Mouse (Mus musculus) liver, postnatal 0 days (tissue): ENCODE results near the gene Itm2b. TPM values are rescaled to one million over a fixed set of nuclear protein-coding genes. Genes with fewer than 3 reads are reported as not detected.

Experiments used
- ATAC-seq: fragments of 200-750 bp; cut with Nextera tagmentation; 2 replicates; pipeline ENCODE4 v1.8.0; 2017; ENCODE audit warnings: mild to moderate bottlenecking, moderate library complexity
- DNase-seq: peaks from one replicate; pipeline ENCODE4 v3.0.0-alpha.2; 2016
- H3K27ac ChIP-seq: fragments of 300-500 bp; sonication (generic); 2 replicates; pipeline ENCODE4 v1.5.1; 2014; ENCODE audit warnings: antibody characterized with exemption, moderate library complexity, mild to moderate bottlenecking, low read depth
- H3K27me3 ChIP-seq: fragments of 300-500 bp; sonication (generic); 2 replicates; pipeline ENCODE4 v1.6.1; 2014; ENCODE audit warnings: low read length, control low read depth, mixed read lengths; ENCODE audit not compliant: insufficient read depth
- H3K36me3 ChIP-seq: fragments of 300-500 bp; sonication (generic); replicated peaks from 2 replicates; pipeline ENCODE4 v1.6.1; 2014; ENCODE audit warnings: mild to moderate bottlenecking, control low read depth, low read length, moderate library complexity, mixed read lengths; ENCODE audit not compliant: insufficient read depth
- H3K4me1 ChIP-seq: fragments of 300-500 bp; sonication (generic); 2 replicates; pipeline ENCODE4 v1.6.1; 2014; ENCODE audit warnings: antibody characterized with exemption, mild to moderate bottlenecking, control low read depth; ENCODE audit not compliant: insufficient read depth
- H3K4me2 ChIP-seq: fragments of 300-500 bp; sonication (generic); 2 replicates; pipeline ENCODE4 v1.6.1; 2014; ENCODE audit warnings: low read depth, mild to moderate bottlenecking, low read length, moderate library complexity, mixed read lengths
- H3K4me3 ChIP-seq: fragments of 300-500 bp; sonication (generic); 2 replicates; pipeline ENCODE4 v1.5.1; 2014; ENCODE audit warnings: low read depth, low read length
- H3K9ac ChIP-seq: fragments of 300-500 bp; sonication (generic); replicated peaks from 2 replicates; pipeline ENCODE4 v1.6.1; 2014; ENCODE audit warnings: mild to moderate bottlenecking, moderate library complexity
- H3K9me3 ChIP-seq: fragments of 300-500 bp; sonication (generic); 2 replicates; pipeline ENCODE4 v1.6.1; 2016; ENCODE audit warnings: mild to moderate bottlenecking, control low read depth, low read length, mixed read lengths
- CTCF ChIP-seq: sonication (generic); IDR thresholded peaks from 2 replicates; pipeline ENCODE4 v1.5.1; 2016; ENCODE audit warnings: antibody characterized with exemption, low read depth
- EP300 ChIP-seq: IDR thresholded peaks from 2 replicates; pipeline ENCODE4 v1.6.1; 2016; ENCODE audit warnings: antibody characterized with exemption, low read depth, mild to moderate bottlenecking
- WGBS: fragments of 180-500 bp; shearing (Covaris S2); extraction: QIAGEN DNeasy Blood & Tissue Kit; methylation state at CpG from one replicate; pipeline ENCODE4 v1.1.7; 2014; ENCODE audit not compliant: insufficient replicate concordance; 5-methylcytosine and 5-hydroxymethylcytosine counted together
- polyA plus RNA-seq: library from polyadenylated mRNA; unstranded; fragments of >200 nt; fragmentation: Nextera tagmentation; extraction: Ambion mirVana; gene quantifications from 2 replicates; pipeline ENCODE4 v1.2.1, GENCODE M21; 2015

The Itm2b gene
- polyA plus RNA-seq, 1 experiment from 2014 or later, result 961 TPM

- H3K36me3 ChIP-seq, result peaks cover 81% of the 10 kb centered on the region
- no peak for ATAC-seq
- TF ChIP-seq EP300 (no peak), CTCF (no peak)
- H3K4me3 ChIP-seq, result no peak overlapping the region
- no peak for DNase-seq
- no peak overlapping the region for H3K27ac ChIP-seq
- H3K27me3 ChIP-seq, result no peaks in the 10 kb centered on the region
- no peak overlapping the region for H3K4me2 ChIP-seq
- WGBS, result 82% methylated on average over 4 of the region's 4 CpGs
- H3K9ac ChIP-seq, result no peak overlapping the region
- peaks cover 11% of the 10 kb centered on the region; the same call in 1 of the 2 replicates for H3K4me1 ChIP-seq
- no peaks in the 10 kb centered on the region for H3K9me3 ChIP-seq
Observed at GRCm38 (mm10) chr14:73369634-73370033, 15.5 kb downstream of the Itm2b start.

- peaks cover 83% of the 10 kb centered on the region for H3K36me3 ChIP-seq
- H3K27me3 ChIP-seq, result no peaks in the 10 kb centered on the region
- no peaks in the 10 kb centered on the region for H3K9me3 ChIP-seq
- DNase-seq (no peak), ATAC-seq (no peak)
- no peak overlapping the region for H3K4me2 ChIP-seq
- H3K4me1 ChIP-seq, result peaks cover 11% of the 10 kb centered on the region; the same call in 1 of the 2 replicates
- TF ChIP-seq EP300 (no peak), CTCF (no peak)
- H3K4me3 ChIP-seq, result no peak overlapping the region
- no peak overlapping the region for H3K9ac ChIP-seq
- H3K27ac ChIP-seq, result no peak overlapping the region
- WGBS, result 89% methylated on average over 13 of the region's 13 CpGs
Observed at GRCm38 (mm10) chr14:73368966-73369365, 16.1 kb downstream of the Itm2b start.

- no peaks in the 10 kb centered on the region for H3K9me3 ChIP-seq
- no peak for DNase-seq
- H3K4me3 ChIP-seq, result no peak overlapping the region
- ATAC-seq, result no peak
- H3K27me3 ChIP-seq, result no peaks in the 10 kb centered on the region
- 90% methylated on average over 13 of the region's 13 CpGs for WGBS
- peaks cover 85% of the 10 kb centered on the region for H3K36me3 ChIP-seq
- TF ChIP-seq EP300 (no peak), CTCF (no peak)
- H3K9ac ChIP-seq, result no peak overlapping the region
- H3K4me1 ChIP-seq, result peaks cover 11% of the 10 kb centered on the region; the same call in 1 of the 2 replicates
- H3K4me2 ChIP-seq, result no peak overlapping the region
- no peak overlapping the region for H3K27ac ChIP-seq
Observed at GRCm38 (mm10) chr14:73368221-73368620, 16.9 kb downstream of the Itm2b start.

- DNase-seq (no peak), ATAC-seq (no peak)
- Histone ChIP-seq H3K27ac (no peak overlapping the region), H3K9ac (no peak overlapping the region), H3K4me2 (no peak overlapping the region), H3K27me3 (no peaks in the 10 kb centered on the region), H3K4me3 (no peak overlapping the region), H3K9me3 (no peaks in the 10 kb centered on the region), H3K36me3 (peaks cover 89% of the 10 kb centered on the region), H3K4me1 (peaks cover 10% of the 10 kb centered on the region; the same call in 1 of the 2 replicates)
- 89% methylated on average over 11 of the region's 11 CpGs for WGBS
- TF ChIP-seq EP300 (no peak), CTCF (no peak)
Observed at GRCm38 (mm10) chr14:73366278-73366677, 18.8 kb downstream of the Itm2b start.

GRCm38 (mm10) chr14:73363782-73364181, 21.3 kb downstream of the Itm2b start:
- Histone ChIP-seq H3K27me3 (no peaks in the 10 kb centered on the region), H3K27ac (no peak overlapping the region), H3K9ac (no peak overlapping the region), H3K9me3 (no peaks in the 10 kb centered on the region), H3K4me3 (no peak overlapping the region), H3K4me1 (no peaks in the 10 kb centered on the region), H3K36me3 (peaks cover 96% of the 10 kb centered on the region), H3K4me2 (no peak overlapping the region)
- no peak; the same call in 1 of the 2 replicates for ATAC-seq
- 87% methylated on average over 11 of the region's 11 CpGs for WGBS
- no peak for TF ChIP-seq EP300
- TF ChIP-seq CTCF, result no peak
- DNase-seq, result no peak

GRCm38 (mm10) chr14:73354700-73355099, 30.4 kb downstream of the Itm2b start:
- Histone ChIP-seq H3K9ac (no peak overlapping the region), H3K27ac (no peak overlapping the region), H3K36me3 (peaks cover 47% of the 10 kb centered on the region), H3K27me3 (no peaks in the 10 kb centered on the region), H3K4me3 (no peak overlapping the region), H3K4me1 (no peaks in the 10 kb centered on the region), H3K9me3 (peaks cover 3% of the 10 kb centered on the region; the same call in 1 of the 2 replicates), H3K4me2 (no peak overlapping the region)
- WGBS, result 76% methylated on average over 8 of the region's 8 CpGs
- no peak for ATAC-seq
- TF ChIP-seq EP300 (no peak), CTCF (no peak)
- DNase-seq, result no peak

GRCm38 (mm10) chr14:73351118-73351517, 34.0 kb downstream of the Itm2b start:
- Histone ChIP-seq H3K27ac (no peak overlapping the region), H3K27me3 (no peaks in the 10 kb centered on the region), H3K9ac (no peak overlapping the region), H3K9me3 (no peaks in the 10 kb centered on the region), H3K4me1 (no peaks in the 10 kb centered on the region), H3K4me3 (no peak overlapping the region), H3K36me3 (peaks cover 16% of the 10 kb centered on the region), H3K4me2 (no peak overlapping the region)
- TF ChIP-seq CTCF (no peak), EP300 (no peak)
- 83% methylated on average over 5 of the region's 5 CpGs for WGBS
- ATAC-seq (no peak), DNase-seq (no peak)
